Mouse (Mus musculus): Measurements from ENCODE around the gene Neurod2.

- no peak for TF ChIP-seq USF1 (IDR thresholded peaks at IDR 0.05; ENCODE audit: low read depth)
- no peak for TF ChIP-seq POLR2A (IDR thresholded peaks at IDR 0.05; ENCODE audit: insufficient read length, low read depth)
- TF ChIP-seq REST (IDR thresholded peaks at IDR 0.05; ENCODE audit: insufficient read depth, insufficient read length): no peak
- no peak for TF ChIP-seq SRF (IDR thresholded peaks at IDR 0.05; ENCODE audit: control insufficient read depth, insufficient read length, low read depth)
- no peak for TF ChIP-seq MAX (IDR thresholded peaks at IDR 0.05; ENCODE audit: low read depth)
- TF ChIP-seq E2F4 (IDR thresholded peaks at IDR 0.05; ENCODE audit: insufficient read depth): no peak
- no peak for TF ChIP-seq TCF3 (IDR thresholded peaks at IDR 0.05; ENCODE audit: insufficient read length, low read depth)
- TF ChIP-seq TCF12 (IDR thresholded peaks at IDR 0.05; ENCODE audit: insufficient read depth, poor library complexity, severe bottlenecking): no peak
- TF ChIP-seq MYOG (IDR thresholded peaks at IDR 0.05; ENCODE audit: control insufficient read depth in 1 of 3, insufficient read depth in 1 of 3, insufficient read length in 2 of 3, low read depth in 2 of 3): no peak
- no peak for TF ChIP-seq POLR2AphosphoS2 (IDR thresholded peaks at IDR 0.05; ENCODE audit: insufficient read length, low read depth)
- no peak for TF ChIP-seq MYOD1 (IDR thresholded peaks at IDR 0.05; ENCODE audit: control insufficient read depth in 1 of 3, insufficient read length in 2 of 3, low read depth in 2 of 3)
- no peak for TF ChIP-seq CEBPB (IDR thresholded peaks at IDR 0.05; ENCODE audit: insufficient read depth, poor library complexity, severe bottlenecking)
These were observed 10.9 kb downstream of the Neurod2 start for GRCm38 (mm10) chr11:98318421-98319116.
